Mouse (Mus musculus) liver, embryonic 14.5 days (tissue): ENCODE results near the gene Idh1.

Experiments used
- CTCF ChIP-seq: IDR thresholded peaks from 2 replicates; pipeline ENCODE4 v1.5.1; 2016; ENCODE audit warnings: antibody characterized with exemption, low read depth, control low read depth
- EP300 ChIP-seq: IDR thresholded peaks from 2 replicates; pipeline ENCODE4 v1.6.1; 2016; ENCODE audit warnings: antibody characterized with exemption, low read depth

DNA sequence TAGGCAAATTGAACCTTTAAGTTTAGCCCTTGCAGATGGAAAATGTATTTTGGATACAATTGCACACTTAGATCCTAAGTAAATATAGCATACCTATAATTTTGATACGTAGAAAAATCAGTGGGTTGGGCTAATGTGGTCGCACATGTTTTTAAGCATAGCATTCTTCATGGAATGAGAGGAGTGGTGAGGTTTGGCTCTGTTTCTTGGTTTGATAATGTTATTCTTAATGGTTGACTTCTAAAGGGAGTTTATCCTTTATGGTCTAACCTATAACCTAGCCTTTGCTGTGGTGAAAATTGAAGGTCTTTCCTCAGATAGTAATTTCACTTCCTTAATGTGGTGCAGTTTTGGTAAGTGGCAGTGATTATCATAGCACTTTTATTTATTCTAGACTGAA, 12.6 kb upstream of the Idh1 start:
- TF ChIP-seq CTCF = no peak
- no peak for TF ChIP-seq EP300
